Mouse (Mus musculus) lung, postnatal 36 days (tissue): ENCODE data around the gene 4931409K22Rik.

Experiments
- DNase-seq: peaks from one replicate; pipeline ENCODE4 v3.0.0; 2022; ENCODE audit warnings: mixed read lengths

4931409K22Rik gene

GRCm38 (mm10) chr5:24495019-24495418, 61.6 kb downstream of the 4931409K22Rik start:
- DNase-seq: no peak
